Mouse (Mus musculus) olfactory bulb, adult 2 months (tissue): ENCODE measurements around the gene Prr36. TPM values are rescaled to one million over a fixed set of nuclear protein-coding genes. Genes with fewer than 3 reads are reported as not detected.

Source experiments
- H3K27ac ChIP-seq: fragments of 200-500 bp; 2 replicates; pipeline ENCODE4 v1.5.1; 2012; ENCODE audit warnings: low read depth, low read length; ENCODE audit not compliant: insufficient read depth
- H3K4me1 ChIP-seq: fragments of 200-500 bp; 2 replicates; pipeline ENCODE4 v1.6.1; 2012; ENCODE audit warnings: low read length; ENCODE audit not compliant: control insufficient read depth, insufficient read depth
- H3K4me3 ChIP-seq: fragments of 200-500 bp; 2 replicates; pipeline ENCODE4 v1.5.1; 2012; ENCODE audit warnings: mild to moderate bottlenecking, low read depth, low read length, moderate library complexity; ENCODE audit not compliant: insufficient read depth
- CTCF ChIP-seq: fragments of 200-500 bp; IDR thresholded peaks from 2 replicates; pipeline ENCODE4 v1.5.1; 2012; ENCODE audit warnings: low read depth, mild to moderate bottlenecking, low read length, moderate library complexity; ENCODE audit not compliant: insufficient read depth
- POLR2A ChIP-seq: fragments of 200-500 bp; IDR thresholded peaks from 2 replicates; pipeline ENCODE4 v1.6.1; 2012; ENCODE audit warnings: mild to moderate bottlenecking, low read depth, low read length, moderate library complexity; ENCODE audit not compliant: insufficient read depth
- WGBS: fragments of 180-500 bp; shearing (Covaris S2); methylation state at CpG from one replicate; pipeline ENCODE4 v1.1.7; 2018; 5-methylcytosine and 5-hydroxymethylcytosine counted together
- polyA plus RNA-seq: library from polyadenylated mRNA; stranded (reverse); fragments of >200 nt; gene quantifications from 2 replicates; pipeline ENCODE4 v1.2.4, GENCODE M21; 2012; ENCODE audit warnings: low replicate concordance; ENCODE audit not compliant: missing spikeins, insufficient read depth, insufficient read length

Prr36 gene
- polyA plus RNA-seq = not detected in 2 replicates

GRCm38 (mm10) chr8:4216791-4217621 lies at the start of gene Prr36:
Gene Prr36 (minus strand): TSS chr8:4217459.
- WGBS = under 1% methylated on average over 44 of the region's 44 CpGs
- Histone ChIP-seq H3K4me3 (peak within 1 kb of the TSS; percentile 84), H3K27ac (peak within 1 kb of the TSS; percentile 29; the same call in 1 of the 2 replicates), H3K4me1 (peaks cover 35% of the 10 kb centered on the region)
- TF ChIP-seq CTCF (no peak), POLR2A (peak; percentile 57; the same call in 1 of the 2 replicates)

GRCm38 (mm10) chr8:4265160-4265914 lies 48.1 kb upstream of the Prr36 start:
- Histone ChIP-seq H3K4me3 (no peak overlapping the region), H3K4me1 (peaks cover 22% of the 10 kb centered on the region), H3K27ac (peak overlapping the region; percentile 49)
- WGBS = 67% methylated on average over 15 of the region's 15 CpGs
- TF ChIP-seq CTCF (no peak), POLR2A (no peak)

GRCm38 (mm10) chr8:4263105-4263791 lies 46.0 kb upstream of the Prr36 start:
- peaks cover 37% of the 10 kb centered on the region for H3K4me1 ChIP-seq
- H3K27ac ChIP-seq = peak overlapping the region; percentile 91
- no peak overlapping the region for H3K4me3 ChIP-seq
- 44% methylated on average over 8 of the region's 8 CpGs for WGBS
- TF ChIP-seq CTCF (no peak), POLR2A (no peak)

- 0 out of 2 replicates have a peak overlapping the region, but pooled peaks have one; percentile 62 for H3K27ac ChIP-seq
- peaks cover 47% of the 10 kb centered on the region for H3K4me1 ChIP-seq
- 84% methylated on average over 4 of the region's 4 CpGs for WGBS
- TF ChIP-seq POLR2A (no peak), CTCF (no peak)
- no peak overlapping the region for H3K4me3 ChIP-seq
Measured at GRCm38 (mm10) chr8:4259805-4260170, 42.5 kb upstream of the Prr36 start.

GRCm38 (mm10) chr8:4259125-4259804 lies 42.0 kb upstream of the Prr36 start, which contains the start of gene Ctxn1:
Gene Ctxn1 (minus strand): TSS chr8:4259274.
- Histone ChIP-seq H3K4me1 (peaks cover 47% of the 10 kb centered on the region), H3K4me3 (peak within 1 kb of the TSS; percentile 95), H3K27ac (peak within 1 kb of the TSS; percentile 92)
- 4% methylated on average over 32 of the region's 33 CpGs for WGBS
- TF ChIP-seq POLR2A (peak; percentile 37; the same call in 1 of the 2 replicates), CTCF (no peak)

GRCm38 (mm10) chr8:4258678-4259077 lies 41.4 kb upstream of the Prr36 start:
- H3K27ac ChIP-seq = peak overlapping the region; percentile 92
- under 1% methylated on average over 32 of the region's 32 CpGs for WGBS
- peaks cover 47% of the 10 kb centered on the region for H3K4me1 ChIP-seq
- H3K4me3 ChIP-seq = peak overlapping the region; percentile 95
- TF ChIP-seq POLR2A (no peak), CTCF (no peak)

GRCm38 (mm10) chr8:4258233-4258632 lies 41.0 kb upstream of the Prr36 start:
- peak overlapping the region; percentile 95 for H3K4me3 ChIP-seq
- 3% methylated on average over 35 of the region's 35 CpGs for WGBS
- peaks cover 47% of the 10 kb centered on the region for H3K4me1 ChIP-seq
- H3K27ac ChIP-seq = peak overlapping the region; percentile 92
- TF ChIP-seq CTCF (peak; percentile 92), POLR2A (no peak)

GRCm38 (mm10) chr8:4257350-4257749 lies 40.1 kb upstream of the Prr36 start:
- 23% methylated on average over 4 of the region's 4 CpGs for WGBS
- Histone ChIP-seq H3K4me1 (peaks cover 50% of the 10 kb centered on the region), H3K4me3 (peak overlapping the region; percentile 95), H3K27ac (peak overlapping the region; percentile 92)
- TF ChIP-seq CTCF (no peak), POLR2A (no peak)
